Mouse (Mus musculus) neural tube, embryonic 11.5 days (tissue): ENCODE results near the gene Ncoa5. TPM values are rescaled to one million over a fixed set of nuclear protein-coding genes. Genes with fewer than 3 reads are reported as not detected.

Experiments used
- ATAC-seq: fragments of 200-750 bp; cut with Nextera tagmentation; 2 replicates; pipeline ENCODE4 v1.8.0; 2017; ENCODE audit warnings: moderate number of reproducible peaks, mild to moderate bottlenecking, moderate TSS enrichment, moderate library complexity; ENCODE audit not compliant: insufficient read depth, low FRiP score, low TSS enrichment
- DNase-seq: peaks from one replicate; pipeline ENCODE4 v3.0.0-alpha.2; 2015; ENCODE audit warnings: low spot score
- H3K27ac ChIP-seq: fragments of 300-500 bp; sonication (generic); 2 replicates; pipeline ENCODE4 v1.5.1; 2014; ENCODE audit warnings: low read depth, mild to moderate bottlenecking, low read length
- H3K27me3 ChIP-seq: fragments of 300-500 bp; sonication (generic); 2 replicates; pipeline ENCODE4 v1.6.1; 2014; ENCODE audit warnings: mild to moderate bottlenecking, low read length, mixed read lengths; ENCODE audit not compliant: control insufficient read depth, insufficient read depth
- H3K36me3 ChIP-seq: fragments of 300-500 bp; sonication (generic); 2 replicates; pipeline ENCODE4 v1.6.1; 2014; ENCODE audit warnings: mild to moderate bottlenecking, low read length, moderate library complexity, mixed read lengths; ENCODE audit not compliant: control insufficient read depth, insufficient read depth
- H3K4me1 ChIP-seq: fragments of 300-500 bp; sonication (generic); 2 replicates; pipeline ENCODE4 v1.6.1; 2014; ENCODE audit warnings: low read length, mixed read lengths; ENCODE audit not compliant: control insufficient read depth, insufficient read depth
- H3K4me2 ChIP-seq: fragments of 300-500 bp; sonication (generic); 2 replicates; pipeline ENCODE4 v1.6.1; 2014; ENCODE audit warnings: low read depth, mild to moderate bottlenecking, moderate library complexity
- H3K4me3 ChIP-seq: fragments of 300-500 bp; sonication (generic); 2 replicates; pipeline ENCODE4 v1.5.1; 2014; ENCODE audit warnings: low read depth, low read length
- H3K9ac ChIP-seq: fragments of 300-500 bp; sonication (generic); 2 replicates; pipeline ENCODE4 v1.6.1; 2014; ENCODE audit warnings: mild to moderate bottlenecking, low read length
- H3K9me3 ChIP-seq: fragments of 300-500 bp; sonication (generic); 2 replicates; pipeline ENCODE4 v1.6.1; 2016; ENCODE audit warnings: low read length; ENCODE audit not compliant: control insufficient read depth
- WGBS: fragments of 180-500 bp; shearing (Covaris S2); extraction: QIAGEN DNeasy Blood & Tissue Kit; methylation state at CpG from one replicate; pipeline ENCODE4 v1.1.7; 2014; 5-methylcytosine and 5-hydroxymethylcytosine counted together
- polyA plus RNA-seq: library from polyadenylated mRNA; unstranded; fragments of >200 nt; fragmentation: Nextera tagmentation; extraction: Ambion mirVana; gene quantifications from 2 replicates; pipeline ENCODE4 v1.2.1, GENCODE M21; 2014

Gene Ncoa5
- polyA plus RNA-seq, 1 experiment from 2014 or later: 89.4 TPM

DNA sequence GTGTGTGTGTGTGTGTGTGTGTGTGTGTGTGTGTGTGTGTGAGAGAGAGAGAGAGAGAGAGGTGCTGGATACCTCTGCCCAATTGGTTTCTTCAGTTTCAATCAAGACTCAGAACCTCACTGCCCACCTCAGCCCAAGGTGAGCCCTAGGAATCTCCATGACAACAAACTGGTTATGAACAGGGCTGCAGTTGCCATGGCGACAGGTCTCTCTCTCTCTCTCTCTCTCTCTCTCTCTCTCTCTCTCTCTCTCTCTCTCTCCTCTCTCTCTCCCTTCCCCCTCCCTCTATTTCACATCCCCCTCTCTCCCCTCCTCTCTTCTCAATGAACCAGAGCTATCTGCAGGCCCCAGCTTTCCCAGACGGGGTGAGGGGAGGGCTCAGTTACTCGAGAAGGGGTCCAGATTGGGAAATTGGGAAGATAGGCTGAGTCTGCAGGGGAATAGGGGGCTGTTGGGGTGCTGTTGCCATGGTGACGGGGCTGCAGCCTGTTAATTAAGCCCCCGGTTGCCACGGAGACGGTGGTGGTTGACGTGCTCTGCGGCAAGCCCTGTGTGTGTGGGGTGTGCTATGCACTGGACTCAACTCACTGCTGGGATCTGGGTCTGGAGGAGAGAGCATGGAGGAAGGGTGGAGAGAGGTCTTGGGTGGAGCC lies 70.3 kb downstream of the Ncoa5 start:
- DNase-seq (peak; percentile 69), ATAC-seq (0 out of 2 replicates have a peak, but pooled peaks have one; percentile 31)
- Histone ChIP-seq H3K27ac (no peak overlapping the region), H3K4me3 (no peak overlapping the region), H3K27me3 (peaks cover 43% of the 10 kb centered on the region), H3K9me3 (no peaks in the 10 kb centered on the region), H3K4me2 (no peak overlapping the region), H3K36me3 (no peaks in the 10 kb centered on the region), H3K4me1 (peaks cover 9% of the 10 kb centered on the region; the same call in 1 of the 2 replicates), H3K9ac (no peak overlapping the region)
- 44% methylated on average over 9 of the region's 9 CpGs for WGBS

GRCm38 (mm10) chr2:164962183-164962580 lies 72.5 kb downstream of the Ncoa5 start:
- WGBS: 58% methylated on average over 7 of the region's 7 CpGs
- Histone ChIP-seq H3K9me3 (no peaks in the 10 kb centered on the region), H3K9ac (no peak overlapping the region), H3K27me3 (peaks cover 21% of the 10 kb centered on the region), H3K4me1 (peaks cover 5% of the 10 kb centered on the region; the same call in 1 of the 2 replicates), H3K27ac (no peak overlapping the region), H3K4me3 (no peak overlapping the region), H3K4me2 (no peak overlapping the region), H3K36me3 (no peaks in the 10 kb centered on the region)
- ATAC-seq (no peak), DNase-seq (no peak)

- Histone ChIP-seq H3K27ac (no peak overlapping the region), H3K36me3 (no peaks in the 10 kb centered on the region), H3K9ac (no peak overlapping the region), H3K4me2 (peak overlapping the region; percentile 47), H3K9me3 (no peaks in the 10 kb centered on the region), H3K27me3 (peaks cover 15% of the 10 kb centered on the region), H3K4me3 (peak overlapping the region; percentile 52; the same call in 1 of the 2 replicates), H3K4me1 (peaks cover 5% of the 10 kb centered on the region; the same call in 1 of the 2 replicates)
- DNase-seq: peak; percentile 76
- WGBS: 8% methylated on average over 17 of the region's 17 CpGs
- ATAC-seq: no peak
Measured at GRCm38 (mm10) chr2:164961506-164962182, 73.0 kb downstream of the Ncoa5 start.

DNA sequence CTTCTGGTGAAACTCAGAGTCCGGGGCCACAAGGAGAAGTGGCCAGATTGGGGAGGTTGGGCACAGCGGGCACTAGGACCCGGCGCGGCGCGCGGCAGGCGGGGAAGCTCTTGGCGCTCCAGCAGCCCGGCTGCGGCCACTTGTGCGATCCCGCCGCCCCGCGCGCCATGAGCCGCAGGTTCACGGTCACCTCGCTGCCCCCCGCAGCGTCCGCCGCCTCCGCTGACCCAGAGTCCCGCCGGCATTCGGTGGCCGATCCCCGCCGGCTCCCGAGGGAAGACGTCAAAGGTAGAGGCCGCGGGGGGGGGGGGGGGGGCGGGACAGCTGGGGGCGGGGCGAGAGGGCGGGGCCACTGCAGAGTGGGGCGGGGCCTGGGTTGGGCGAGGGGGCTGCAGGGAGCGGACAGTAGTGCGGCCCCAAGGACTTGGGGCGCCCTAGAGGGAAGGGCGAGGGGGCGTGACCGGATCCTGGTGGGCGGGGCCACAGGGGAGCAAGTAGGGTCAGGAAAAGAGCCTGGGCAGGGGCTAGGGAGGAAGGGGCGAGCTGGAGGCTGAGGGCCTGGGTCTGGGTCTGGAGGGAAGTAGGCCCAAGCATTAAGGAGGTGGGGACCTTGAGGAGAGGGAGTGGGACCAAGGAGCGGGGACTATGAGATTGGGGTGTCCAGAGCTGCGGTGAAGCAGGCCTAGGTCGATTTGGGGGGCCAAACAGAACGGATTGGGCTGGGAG lies 73.8 kb downstream of the Ncoa5 start, which contains the start of gene Slc12a5:
Gene Slc12a5, plus strand, starts transcription at position 87 of the 726 bp plus-strand sequence.
- H3K27me3 ChIP-seq: peaks cover 8% of the 10 kb centered on the region

GRCm38 (mm10) chr2:164957548-164958315 lies 76.9 kb downstream of the Ncoa5 start:
- no peak for ATAC-seq
- no peak for DNase-seq

More for the DNA sequence above, 73.8 kb downstream of the Ncoa5 start, which contains the start of gene Slc12a5:
- no peaks in the 10 kb centered on the region for H3K36me3 ChIP-seq
- H3K9me3 ChIP-seq: no peaks in the 10 kb centered on the region
- peak within 1 kb of the TSS; percentile 52 for H3K4me3 ChIP-seq
- H3K4me1 ChIP-seq: peaks cover 5% of the 10 kb centered on the region; the same call in 1 of the 2 replicates
- ATAC-seq: peak; percentile 65
- peak; percentile 85 for DNase-seq
- peak within 1 kb of the TSS; percentile 47 for H3K4me2 ChIP-seq
- H3K27ac ChIP-seq: no peak within 1 kb of the TSS
- H3K9ac ChIP-seq: peak within 1 kb of the TSS; percentile 39; the same call in 1 of the 2 replicates
- under 1% methylated on average over 44 of the region's 54 CpGs for WGBS

DNA sequence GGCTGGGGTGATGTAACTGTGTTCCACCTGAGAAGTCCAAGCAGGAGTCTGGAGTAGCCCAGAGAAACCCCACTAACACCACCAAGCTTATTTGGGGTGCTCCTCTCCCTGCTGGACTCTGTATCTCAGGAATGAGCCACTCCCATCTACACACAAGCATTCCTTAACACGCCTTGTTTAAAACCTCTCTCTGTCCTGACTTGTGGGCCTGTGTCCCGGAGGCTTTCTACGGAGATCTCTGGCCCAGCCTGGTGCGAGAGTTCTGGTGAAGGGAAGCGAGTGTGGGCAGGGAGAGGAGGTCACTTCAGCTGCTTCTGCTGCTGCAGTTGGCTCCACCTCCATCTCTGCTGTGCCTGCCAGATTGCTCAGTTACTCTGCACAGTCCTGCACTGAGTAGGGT lies 78.5 kb downstream of the Ncoa5 start:
- H3K9me3 ChIP-seq: no peaks in the 10 kb centered on the region
- no peak overlapping the region for H3K27ac ChIP-seq
- no peak overlapping the region for H3K4me3 ChIP-seq
- no peak overlapping the region for H3K9ac ChIP-seq
- no peaks in the 10 kb centered on the region for H3K4me1 ChIP-seq
- DNase-seq (no peak), ATAC-seq (no peak)
- no peak overlapping the region for H3K4me2 ChIP-seq
- 69% methylated on average over 5 of the region's 5 CpGs for WGBS
- H3K27me3 ChIP-seq: peaks cover 15% of the 10 kb centered on the region
- H3K36me3 ChIP-seq: no peaks in the 10 kb centered on the region

More at GRCm38 (mm10) chr2:164957548-164958315, 76.9 kb downstream of the Ncoa5 start:
- Histone ChIP-seq H3K9ac (no peak overlapping the region), H3K4me1 (no peaks in the 10 kb centered on the region), H3K27ac (no peak overlapping the region), H3K9me3 (no peaks in the 10 kb centered on the region), H3K27me3 (peaks cover 2% of the 10 kb centered on the region), H3K4me2 (no peak overlapping the region), H3K36me3 (no peaks in the 10 kb centered on the region), H3K4me3 (no peak overlapping the region)
- WGBS: 73% methylated on average over 9 of the region's 9 CpGs

DNA sequence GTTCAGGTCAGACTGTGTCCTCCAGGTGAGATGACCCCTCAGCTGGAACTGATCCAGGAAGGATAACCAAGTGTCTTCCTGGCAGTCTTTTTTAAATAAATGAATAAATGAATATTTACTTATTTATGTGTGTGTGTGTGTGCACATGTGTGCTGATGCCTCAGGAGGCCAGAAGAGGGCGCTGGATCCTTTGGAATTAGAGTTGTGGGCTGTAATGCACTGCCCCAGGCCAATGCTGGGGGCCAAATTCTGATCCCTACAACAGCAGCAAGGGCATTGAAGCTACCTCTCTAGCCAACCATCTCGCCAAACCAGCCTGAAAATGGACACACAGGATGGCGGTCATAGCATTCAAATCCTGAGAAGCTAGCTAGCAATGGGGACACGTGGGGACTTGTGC lies 78.9 kb downstream of the Ncoa5 start:
- Histone ChIP-seq H3K9ac (no peak overlapping the region), H3K4me2 (no peak overlapping the region), H3K4me3 (no peak overlapping the region), H3K36me3 (no peaks in the 10 kb centered on the region), H3K4me1 (no peaks in the 10 kb centered on the region), H3K27ac (no peak overlapping the region), H3K27me3 (peaks cover 20% of the 10 kb centered on the region), H3K9me3 (no peaks in the 10 kb centered on the region)
- DNase-seq: no peak
- ATAC-seq: no peak
- 72% methylated on average over 4 of the region's 4 CpGs for WGBS

DNA sequence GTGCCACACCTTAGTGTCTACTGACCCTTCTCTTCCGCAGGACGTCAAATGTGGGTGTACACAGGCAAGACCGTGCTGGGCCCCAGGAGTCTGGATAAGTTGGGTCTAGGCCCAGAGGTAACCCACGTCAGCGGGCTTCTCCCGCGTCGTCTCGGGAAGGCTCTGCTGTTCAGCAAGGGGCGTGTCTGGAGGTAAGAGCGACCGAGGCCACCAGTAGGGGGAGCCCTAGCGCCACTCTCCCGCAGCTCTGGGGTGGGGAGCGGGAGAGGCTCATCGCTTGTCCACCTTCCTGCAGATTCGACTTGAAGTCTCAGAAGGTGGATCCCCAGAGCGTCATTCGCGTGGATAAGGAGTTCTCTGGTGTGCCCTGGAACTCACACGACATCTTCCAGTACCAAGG lies 81.4 kb downstream of the Ncoa5 start:
- WGBS: 1% methylated on average over 21 of the region's 21 CpGs

More for the DNA sequence above, 81.4 kb downstream of the Ncoa5 start:
- peak; percentile 58; the same call in 1 of the 2 replicates for ATAC-seq
- no peaks in the 10 kb centered on the region for H3K9me3 ChIP-seq
- H3K9ac ChIP-seq: no peak overlapping the region
- peaks cover 45% of the 10 kb centered on the region for H3K27me3 ChIP-seq
- H3K36me3 ChIP-seq: no peaks in the 10 kb centered on the region
- peak; percentile 90 for DNase-seq
- H3K27ac ChIP-seq: no peak overlapping the region
- H3K4me1 ChIP-seq: no peaks in the 10 kb centered on the region
- no peak overlapping the region for H3K4me2 ChIP-seq
- H3K4me3 ChIP-seq: no peak overlapping the region
